Mouse (Mus musculus) 3134 (cell line): ENCODE results near the gene Tmem270.

Experiments
- DNase-seq: peaks from one replicate; pipeline ENCODE4 v3.0.0-alpha.2; 2011; ENCODE audit warnings: low spot score; ENCODE audit not compliant: insufficient read length; ENCODE audit errors: extremely low read depth

Gene Tmem270

GRCm38 (mm10) chr5:134932179-134932902 lies 25.8 kb upstream of the Tmem270 start, which contains the start of gene Mettl27:
Mettl27 (plus strand) TSS chr5:134932368.
- peak; percentile 86 for DNase-seq

GRCm38 (mm10) chr5:134929988-134930387 lies 23.5 kb upstream of the Tmem270 start:
- DNase-seq: no peak

- DNase-seq: no peak
Observed at GRCm38 (mm10) chr5:134926726-134927125, 20.2 kb upstream of the Tmem270 start.

GRCm38 (mm10) chr5:134923141-134923540 lies 16.6 kb upstream of the Tmem270 start:
- no peak for DNase-seq

GRCm38 (mm10) chr5:134921106-134921505 lies 14.6 kb upstream of the Tmem270 start:
- DNase-seq: no peak

GRCm38 (mm10) chr5:134920106-134920687 lies 13.7 kb upstream of the Tmem270 start:
- DNase-seq: no peak

GRCm38 (mm10) chr5:134919097-134919496 lies 12.6 kb upstream of the Tmem270 start:
- no peak for DNase-seq

GRCm38 (mm10) chr5:134918071-134918832 lies 11.7 kb upstream of the Tmem270 start:
- DNase-seq: no peak

- no peak for DNase-seq
Observed at GRCm38 (mm10) chr5:134915311-134915710, 8.8 kb upstream of the Tmem270 start, which contains the start of gene Cldn13. Cldn13 (minus strand) TSS chr5:134915526.

- DNase-seq: no peak
Observed at GRCm38 (mm10) chr5:134914510-134914909, 8.0 kb upstream of the Tmem270 start.

GRCm38 (mm10) chr5:134913753-134914152 lies 7.2 kb upstream of the Tmem270 start:
- DNase-seq: no peak

GRCm38 (mm10) chr5:134913352-134913751 lies 6.8 kb upstream of the Tmem270 start:
- DNase-seq: no peak

GRCm38 (mm10) chr5:134911901-134912300 lies 5.4 kb upstream of the Tmem270 start:
- no peak for DNase-seq

- DNase-seq: peak; percentile 92
Observed at GRCm38 (mm10) chr5:134907135-134907534, 602 bp upstream of the Tmem270 start.

- DNase-seq: no peak
Observed at GRCm38 (mm10) chr5:134901644-134902027, 4.9 kb downstream of the Tmem270 start.

GRCm38 (mm10) chr5:134901012-134901643 lies 5.4 kb downstream of the Tmem270 start:
- no peak for DNase-seq

GRCm38 (mm10) chr5:134897596-134897995 lies 8.9 kb downstream of the Tmem270 start:
- no peak for DNase-seq

GRCm38 (mm10) chr5:134896965-134897364 lies 9.6 kb downstream of the Tmem270 start:
- no peak for DNase-seq

- DNase-seq: no peak
Observed at GRCm38 (mm10) chr5:134895291-134895690, 11.2 kb downstream of the Tmem270 start.

- no peak for DNase-seq
Observed at GRCm38 (mm10) chr5:134892717-134893116, 13.8 kb downstream of the Tmem270 start.

GRCm38 (mm10) chr5:134891552-134891951 lies 15.0 kb downstream of the Tmem270 start:
- no peak for DNase-seq
